22 mouse cellular contexts compared by ENCODE assay signal in the genomic region with DNA sequence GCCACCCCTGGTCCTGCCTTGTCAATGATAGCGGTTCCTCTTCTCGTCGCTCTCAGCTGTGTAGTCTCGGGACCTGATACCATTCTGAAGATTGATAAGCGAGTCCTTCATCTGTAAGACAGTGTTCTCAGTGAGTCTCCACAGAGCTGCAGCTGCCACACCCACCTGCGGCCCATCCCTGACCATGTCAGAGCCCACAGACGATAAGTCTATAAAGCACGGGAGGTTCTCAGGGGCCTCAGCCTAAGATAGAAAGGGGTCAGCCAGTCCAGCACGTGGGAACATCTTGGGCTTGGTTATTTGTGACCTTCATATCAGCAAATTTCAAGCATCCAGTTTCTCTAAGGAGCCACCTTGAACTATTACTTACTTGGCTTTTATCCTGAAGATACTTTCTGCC. TPM values are rescaled to one million over a fixed set of nuclear protein-coding genes. Genes with fewer than 3 reads are reported as not detected.
"Had no signal": no experiment of that assay in that cellular context is flagged by ENCODE, and none has a peak within 500 bp of the region (broad histone marks: within the 10 kb centered on the region; RNA-seq: fewer than 3 reads in every experiment).

No protein-coding gene starts in this region.

- H3K4me2 ChIP-seq: lung, embryonic 14.5 days; midbrain, embryonic 12.5 days; neural tube, embryonic 13.5 days; neural tube, embryonic 15.5 days had no signal

- H3K27ac ChIP-seq: liver, embryonic 14.5 days; midbrain, embryonic 10.5 days; midbrain, embryonic 12.5 days; neural tube, embryonic 13.5 days; neural tube, embryonic 15.5 days had no signal

- H3K9me3 ChIP-seq: midbrain, embryonic 10.5 days; midbrain, embryonic 12.5 days; neural tube, embryonic 13.5 days; neural tube, embryonic 15.5 days had no signal

- H3K9ac ChIP-seq: liver, embryonic 14.5 days; lung, embryonic 14.5 days; midbrain, embryonic 12.5 days; neural tube, embryonic 13.5 days; neural tube, embryonic 15.5 days had no signal

- ATAC-seq: midbrain, embryonic 16.5 days had no signal

- DNase-seq: lung, adult 18-20 months; lung, embryonic 14.5 days; lung, postnatal 10 days; lung, postnatal 4 days; midbrain, embryonic 14.5 days; retina, postnatal 1 day; right cerebral cortex, adult 18-20 months; right cerebral cortex, postnatal 25 days; right cerebral cortex, postnatal 4 days; spleen, adult 18-20 months; thymus, adult 18-20 months; thymus, postnatal 14 days; thymus, postnatal 36 days had no signal

- H3K4me3 ChIP-seq: midbrain, embryonic 10.5 days; midbrain, embryonic 12.5 days; myocyte; neural tube, embryonic 13.5 days; neural tube, embryonic 15.5 days had no signal

- H3K4me1 ChIP-seq: midbrain, embryonic 10.5 days; midbrain, embryonic 12.5 days; neural tube, embryonic 13.5 days; neural tube, embryonic 15.5 days had no signal

- H3K27me3 ChIP-seq: midbrain, embryonic 12.5 days; neural tube, embryonic 13.5 days; neural tube, embryonic 15.5 days had no signal

RNA-seq across cellular contexts. Expression of gene Scn3b, which starts 29.0 kb away (rescaled TPM):
- total RNA-seq: megakaryocyte, adult 5-6 weeks; megakaryocyte-erythroid progenitor cell, adult 5-6 weeks had no signal
